Comparison of ENCODE assay signal across 20 mouse cellular contexts in genomic region chr17:14199621-14200020, GRCm38 (mm10). TPM values are rescaled to one million over a fixed set of nuclear protein-coding genes. Genes with fewer than 3 reads are reported as not detected.
DNase-seq lines count a peak whose midpoint lies in the region; ATAC-seq lines count a peak whose summit lies in the region.
"Had no signal": no experiment of that assay in that cellular context is flagged by ENCODE, and none has a peak within 500 bp of the region (broad histone marks: within the 10 kb centered on the region; RNA-seq: fewer than 3 reads in every experiment).

No protein-coding gene starts in this region.

- H3K4me2 ChIP-seq in heart, embryonic 12.5 days, result no peak overlapping the region
- H3K4me2 ChIP-seq in forebrain, embryonic 14.5 days (ENCODE audit: low read length), result no peak overlapping the region
- H3K4me2 ChIP-seq: hindbrain, embryonic 13.5 days; limb, embryonic 15.5 days had no signal

- 50% methylated on average over 4 of the region's 4 CpGs for WGBS in heart, embryonic 12.5 days
- 25% methylated on average over 4 of the region's 4 CpGs for WGBS in forebrain, embryonic 14.5 days

- no peak overlapping the region for H3K4me3 ChIP-seq in heart, embryonic 12.5 days
- H3K4me3 ChIP-seq in forebrain, embryonic 14.5 days (ENCODE audit: low read depth, low read length), result no peak overlapping the region
- H3K4me3 ChIP-seq: hindbrain, embryonic 13.5 days; limb, embryonic 15.5 days had no signal

- H3K4me1 ChIP-seq in heart, embryonic 12.5 days (replicated peaks), result peaks cover 39% of the 10 kb centered on the region
- H3K4me1 ChIP-seq in forebrain, embryonic 14.5 days (ENCODE audit: control insufficient read depth, insufficient read depth, low read length), result peaks cover 7% of the 10 kb centered on the region

- no peaks in the 10 kb centered on the region for H3K9me3 ChIP-seq in heart, embryonic 12.5 days (replicated peaks)
- no peaks in the 10 kb centered on the region for H3K9me3 ChIP-seq in forebrain, embryonic 14.5 days (replicated peaks; ENCODE audit: control insufficient read depth, low read length)
- H3K9me3 ChIP-seq: hindbrain, embryonic 13.5 days; limb, embryonic 15.5 days had no signal

- H3K36me3 ChIP-seq in heart, embryonic 12.5 days, result peaks cover 29% of the 10 kb centered on the region
- H3K36me3 ChIP-seq in forebrain, embryonic 14.5 days (ENCODE audit: control insufficient read depth, insufficient read depth, low read length), result no peaks in the 10 kb centered on the region
- H3K36me3 ChIP-seq: hindbrain, embryonic 13.5 days; limb, embryonic 15.5 days had no signal

- peaks cover 69% of the 10 kb centered on the region for H3K27me3 ChIP-seq in heart, embryonic 12.5 days (replicated peaks)
- H3K27me3 ChIP-seq in forebrain, embryonic 14.5 days (replicated peaks; ENCODE audit: control insufficient read depth, insufficient read depth, low read length), result peaks cover 34% of the 10 kb centered on the region

- H3K9ac ChIP-seq in heart, embryonic 12.5 days, result no peak overlapping the region
- H3K9ac ChIP-seq in forebrain, embryonic 14.5 days (ENCODE audit: low read length), result no peak overlapping the region
- H3K9ac ChIP-seq: hindbrain, embryonic 13.5 days; limb, embryonic 15.5 days had no signal

- peak; percentile 46 for DNase-seq in heart, adult 8-10 months (ENCODE audit: low spot score)
- peak; percentile 71 for DNase-seq in ES-CJ7 (ENCODE audit: low read depth, low spot score)
- DNase-seq in gastrocnemius, adult 18-20 months (ENCODE audit: low spot score), result peak; percentile 57
- DNase-seq in heart, postnatal 4 days, result peak; percentile 61
- DNase-seq in forebrain, embryonic 14.5 days (ENCODE audit: low spot score), result no peak
- DNase-seq in right cerebral cortex, adult 2 months (ENCODE audit: low spot score in 2 of 2), result no peak
- no peak for DNase-seq in ovary, postnatal 36 days (ENCODE audit: low spot score)
- DNase-seq: B cell, adult 2 months; cerebellum, adult 11 months; cerebellum, postnatal 36 days; right cerebral cortex, postnatal 14 days had no signal

- H3K27ac ChIP-seq in heart, embryonic 12.5 days (ENCODE audit: poor library complexity, severe bottlenecking), result no peak overlapping the region
- no peak overlapping the region for H3K27ac ChIP-seq in forebrain, embryonic 14.5 days (ENCODE audit: low read depth, low read length)
- H3K27ac ChIP-seq: hindbrain, embryonic 13.5 days; limb, embryonic 15.5 days had no signal

- ATAC-seq in heart, embryonic 12.5 days (ENCODE audit: insufficient number of reproducible peaks, low FRiP score), result no peak
- no peak for ATAC-seq in forebrain, embryonic 14.5 days
- ATAC-seq: activated CD4-positive, CD25-positive, alpha-beta regulatory T cell, adult 4 months; forebrain, embryonic 16.5 days; intestine, postnatal 0 days had no signal

RNA-seq across cellular contexts. Expression of gene Dact2, which starts 4.5 kb away (rescaled TPM):
- total RNA-seq in heart, adult 8-10 months (2022), result 1 to 10 TPM in 2 of 4 experiments, under 1 TPM in 2; 0.94 to 1.3 (median 0.98) TPM
- 1.7 and 2.4 TPM in 2 replicates for polyA plus RNA-seq in heart, embryonic 12.5 days (2016; fragmentation: Nextera tagmentation; extraction: Ambion mirVana)
- total RNA-seq in gastrocnemius, adult 18-20 months (2021), result 1 to 10 TPM; 1.5 to 3.5 TPM
- 1 to 10 TPM; 1.8 to 1.9 TPM for total RNA-seq in heart, postnatal 4 days (2021)
- polyA plus RNA-seq in forebrain, embryonic 14.5 days (2014; fragmentation: Nextera tagmentation; extraction: Ambion mirVana), result 0.99 and 1.4 TPM in 2 replicates
- total RNA-seq: megakaryocyte-erythroid progenitor cell, adult 5-6 weeks; MEL; neutrophil, adult 5-6 weeks had no signal
- polyA plus RNA-seq: activated CD4-positive, CD25-positive, alpha-beta regulatory T cell, adult 4 months had no signal

Comparison
In these comparisons a context has a peak if more than half of its experiments do, and no peak if none do; other contexts are left out.
1. DNase-seq: peak in heart, adult 8-10 months (single experiment), ES-CJ7 (single experiment), gastrocnemius, adult 18-20 months (single experiment) and heart, postnatal 4 days (single experiment); none in forebrain, embryonic 14.5 days (single experiment), right cerebral cortex, adult 2 months (0 of 2) and ovary, postnatal 36 days (single experiment).